Mouse (Mus musculus): Measurements from ENCODE around the gene Cdc42ep4. TPM values are rescaled to one million over a fixed set of nuclear protein-coding genes. Genes with fewer than 3 reads are reported as not detected.
A peak's percentile ranks its signal among the peaks of the same experiment; 100 is the strongest.

Gene Cdc42ep4
- polyA plus RNA-seq, 1 experiment: 32.4 TPM

DNA sequence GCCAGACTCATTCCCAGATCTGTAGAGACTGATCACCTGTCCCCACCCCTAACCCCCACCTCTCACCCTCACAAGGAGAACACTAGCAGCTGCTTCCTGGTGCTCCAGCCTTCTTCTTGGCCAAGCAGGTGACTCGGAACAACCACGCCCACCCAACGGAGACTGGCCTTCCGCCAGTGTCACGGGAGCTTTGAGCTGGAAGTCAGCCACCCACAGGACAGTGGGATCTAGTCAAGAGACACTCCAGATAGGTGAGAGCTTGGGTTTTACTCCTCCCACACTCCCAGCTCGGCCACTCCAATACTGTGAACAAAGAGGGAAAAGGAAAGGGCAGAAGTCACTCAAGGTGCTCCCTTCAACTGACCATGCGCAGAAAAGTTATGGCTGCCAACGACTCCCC is 12.5 kb downstream of the Cdc42ep4 start:
- peaks cover 7% of the 10 kb centered on the region for H3K4me1 ChIP-seq (ENCODE audit: control insufficient read depth, insufficient read depth, low read length)
- H3K27me3 ChIP-seq (ENCODE audit: control insufficient read depth, insufficient read depth, low read length, poor library complexity, severe bottlenecking): no peaks in the 10 kb centered on the region
- TF ChIP-seq EP300 (IDR thresholded peaks at IDR 0.05; ENCODE audit: insufficient read depth, low read depth, low read length) (peak; percentile 35; the same call in 1 of the 2 replicates), POLR2A (IDR thresholded peaks at IDR 0.05; ENCODE audit: insufficient read depth, low read length) (no peak)
- no peaks in the 10 kb centered on the region; the same call in 1 of the 2 replicates for H3K9me3 ChIP-seq (replicated peaks; ENCODE audit: control insufficient read depth, insufficient read depth, low read length, poor library complexity, severe bottlenecking)
- no peak overlapping the region for H3K4me3 ChIP-seq (ENCODE audit: low read depth, low read length)
- peaks cover 3% of the 10 kb centered on the region; the same call in 1 of the 2 replicates for H3K36me3 ChIP-seq (ENCODE audit: control insufficient read depth, insufficient read depth, low read length, poor library complexity, severe bottlenecking)
- H3K9ac ChIP-seq (ENCODE audit: low read depth, poor library complexity, severe bottlenecking): no peak overlapping the region
- H3K27ac ChIP-seq (ENCODE audit: insufficient read depth, low read length): no peak overlapping the region

DNA sequence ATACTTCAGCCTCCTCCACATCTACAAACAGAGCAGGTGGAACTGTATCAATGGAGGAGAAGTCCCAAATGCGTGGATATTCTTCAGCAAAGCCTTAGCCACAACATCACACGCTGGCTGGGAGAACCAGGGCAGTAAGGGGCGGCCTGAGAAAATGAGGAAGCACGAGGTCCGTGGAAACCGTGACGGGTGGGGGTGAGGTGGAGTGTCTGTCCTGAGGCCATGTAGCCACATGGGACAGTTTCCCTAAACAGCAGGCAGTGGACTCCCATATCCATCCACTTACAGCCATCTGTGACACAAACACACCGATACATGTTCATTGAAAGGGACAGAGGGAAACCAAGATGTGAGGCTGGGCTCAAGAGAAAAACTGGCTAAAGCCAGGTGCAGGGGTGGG is 13.8 kb downstream of the Cdc42ep4 start:
- Histone ChIP-seq H3K9me3 (replicated peaks; ENCODE audit: control insufficient read depth, insufficient read depth, low read length, poor library complexity, severe bottlenecking) (no peaks in the 10 kb centered on the region), H3K36me3 (ENCODE audit: control insufficient read depth, insufficient read depth, low read length, poor library complexity, severe bottlenecking) (no peaks in the 10 kb centered on the region; the same call in 1 of the 2 replicates), H3K27me3 (ENCODE audit: control insufficient read depth, insufficient read depth, low read length, poor library complexity, severe bottlenecking) (no peaks in the 10 kb centered on the region), H3K9ac (ENCODE audit: low read depth, poor library complexity, severe bottlenecking) (no peak overlapping the region), H3K27ac (ENCODE audit: insufficient read depth, low read length) (no peak overlapping the region), H3K4me1 (ENCODE audit: control insufficient read depth, insufficient read depth, low read length) (peaks cover 7% of the 10 kb centered on the region), H3K4me3 (ENCODE audit: low read depth, low read length) (no peak overlapping the region)
- TF ChIP-seq POLR2A (IDR thresholded peaks at IDR 0.05; ENCODE audit: insufficient read depth, low read length) (no peak), CTCF (IDR thresholded peaks at IDR 0.05; ENCODE audit: low read depth, low read length) (no peak), EP300 (IDR thresholded peaks at IDR 0.05; ENCODE audit: insufficient read depth, low read depth, low read length) (no peak)

DNA sequence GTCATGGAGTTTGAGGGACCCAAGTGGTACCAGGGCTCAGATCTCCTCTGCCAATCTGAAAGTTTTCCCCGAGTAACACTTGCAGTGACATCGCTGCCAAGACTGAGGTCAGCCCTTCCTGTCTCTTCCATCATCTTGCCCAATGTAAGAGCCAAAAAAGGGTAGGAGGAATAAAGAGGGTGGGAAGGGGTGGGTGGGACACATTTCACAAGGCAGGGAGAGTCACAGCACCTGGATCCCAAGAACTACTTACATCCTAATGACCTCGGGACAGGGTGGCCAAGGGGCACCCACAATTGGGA is 14.2 kb downstream of the Cdc42ep4 start:
- H3K36me3 ChIP-seq (ENCODE audit: control insufficient read depth, insufficient read depth, low read length, poor library complexity, severe bottlenecking): no peaks in the 10 kb centered on the region; the same call in 1 of the 2 replicates
- H3K9ac ChIP-seq (ENCODE audit: low read depth, poor library complexity, severe bottlenecking): no peak overlapping the region
- TF ChIP-seq CTCF (IDR thresholded peaks at IDR 0.05; ENCODE audit: low read depth, low read length) (no peak), EP300 (IDR thresholded peaks at IDR 0.05; ENCODE audit: insufficient read depth, low read depth, low read length) (no peak), POLR2A (IDR thresholded peaks at IDR 0.05; ENCODE audit: insufficient read depth, low read length) (no peak)
- H3K4me3 ChIP-seq (ENCODE audit: low read depth, low read length): no peak overlapping the region
- H3K4me1 ChIP-seq (ENCODE audit: control insufficient read depth, insufficient read depth, low read length): peaks cover 7% of the 10 kb centered on the region
- H3K27ac ChIP-seq (ENCODE audit: insufficient read depth, low read length): no peak overlapping the region
- H3K27me3 ChIP-seq (ENCODE audit: control insufficient read depth, insufficient read depth, low read length, poor library complexity, severe bottlenecking): no peaks in the 10 kb centered on the region
- H3K9me3 ChIP-seq (replicated peaks; ENCODE audit: control insufficient read depth, insufficient read depth, low read length, poor library complexity, severe bottlenecking): no peaks in the 10 kb centered on the region

DNA sequence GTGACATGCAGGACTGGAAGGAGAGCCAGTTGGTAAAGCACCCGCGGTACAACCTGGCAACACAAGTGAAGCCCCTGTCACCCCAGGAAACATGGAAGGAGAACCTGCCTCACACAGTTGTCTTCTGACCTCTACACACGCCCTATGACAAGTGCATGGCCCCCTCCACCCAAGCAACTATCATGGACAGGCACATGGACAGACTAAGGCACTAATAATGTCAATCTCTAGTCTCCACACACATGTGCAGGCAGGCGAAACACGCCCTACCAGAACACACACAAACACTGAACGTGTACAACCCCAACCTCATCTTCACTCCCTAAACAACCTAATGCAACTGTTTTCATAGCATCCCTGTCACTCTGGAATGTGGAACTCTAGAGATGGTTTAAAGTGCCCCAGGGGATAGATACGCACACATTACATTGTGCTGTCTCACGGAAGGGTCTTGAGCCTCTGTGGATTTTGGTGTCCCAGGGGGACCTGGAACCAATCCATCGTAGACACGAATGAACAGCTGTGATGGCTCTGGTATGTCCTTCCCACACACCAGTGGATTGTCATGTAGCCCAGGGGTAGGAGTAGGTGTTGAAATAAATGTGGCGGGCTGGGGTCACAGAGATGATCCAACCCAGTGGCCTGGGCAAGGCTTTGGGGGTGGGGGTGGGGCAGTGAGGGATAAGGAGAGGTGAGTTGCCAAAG is 14.7 kb downstream of the Cdc42ep4 start:
- Histone ChIP-seq H3K9me3 (replicated peaks; ENCODE audit: control insufficient read depth, insufficient read depth, low read length, poor library complexity, severe bottlenecking) (no peaks in the 10 kb centered on the region), H3K27ac (ENCODE audit: insufficient read depth, low read length) (no peak overlapping the region), H3K36me3 (ENCODE audit: control insufficient read depth, insufficient read depth, low read length, poor library complexity, severe bottlenecking) (no peaks in the 10 kb centered on the region; the same call in 1 of the 2 replicates), H3K27me3 (ENCODE audit: control insufficient read depth, insufficient read depth, low read length, poor library complexity, severe bottlenecking) (no peaks in the 10 kb centered on the region), H3K4me1 (ENCODE audit: control insufficient read depth, insufficient read depth, low read length) (peaks cover 5% of the 10 kb centered on the region), H3K9ac (ENCODE audit: low read depth, poor library complexity, severe bottlenecking) (no peak overlapping the region), H3K4me3 (ENCODE audit: low read depth, low read length) (no peak overlapping the region)
- no peak for TF ChIP-seq EP300 (IDR thresholded peaks at IDR 0.05; ENCODE audit: insufficient read depth, low read depth, low read length)
- no peak for TF ChIP-seq POLR2A (IDR thresholded peaks at IDR 0.05; ENCODE audit: insufficient read depth, low read length)
- no peak for TF ChIP-seq CTCF (IDR thresholded peaks at IDR 0.05; ENCODE audit: low read depth, low read length)

DNA sequence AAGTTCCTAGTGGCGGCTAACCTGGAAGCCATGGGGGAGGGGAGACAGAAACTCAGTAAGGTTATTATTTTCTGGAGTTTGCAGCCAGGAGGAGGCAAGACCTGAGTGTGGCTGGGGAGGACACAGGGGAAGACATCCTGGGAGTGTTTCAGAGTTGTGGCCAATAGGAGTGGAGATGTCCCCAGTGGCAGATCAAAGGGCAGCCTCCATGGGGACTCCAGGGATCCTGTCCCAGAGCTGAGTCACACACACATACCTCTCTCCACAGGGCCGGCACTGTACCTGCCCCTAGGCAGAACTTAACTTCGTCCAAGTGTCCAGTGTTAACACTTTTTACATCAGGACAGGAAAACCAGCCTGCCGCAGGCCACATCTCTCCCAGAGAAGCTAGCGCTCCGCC is 16.5 kb downstream of the Cdc42ep4 start:
- no peak for TF ChIP-seq CTCF (IDR thresholded peaks at IDR 0.05; ENCODE audit: low read depth, low read length)
- TF ChIP-seq EP300 (IDR thresholded peaks at IDR 0.05; ENCODE audit: insufficient read depth, low read depth, low read length): no peak
- TF ChIP-seq POLR2A (IDR thresholded peaks at IDR 0.05; ENCODE audit: insufficient read depth, low read length): no peak
- Histone ChIP-seq H3K4me1 (ENCODE audit: control insufficient read depth, insufficient read depth, low read length) (peaks cover 5% of the 10 kb centered on the region), H3K27ac (ENCODE audit: insufficient read depth, low read length) (no peak overlapping the region), H3K36me3 (ENCODE audit: control insufficient read depth, insufficient read depth, low read length, poor library complexity, severe bottlenecking) (no peaks in the 10 kb centered on the region; the same call in 1 of the 2 replicates), H3K9me3 (replicated peaks; ENCODE audit: control insufficient read depth, insufficient read depth, low read length, poor library complexity, severe bottlenecking) (no peaks in the 10 kb centered on the region), H3K9ac (ENCODE audit: low read depth, poor library complexity, severe bottlenecking) (no peak overlapping the region), H3K4me3 (ENCODE audit: low read depth, low read length) (no peak overlapping the region), H3K27me3 (ENCODE audit: control insufficient read depth, insufficient read depth, low read length, poor library complexity, severe bottlenecking) (no peaks in the 10 kb centered on the region)

DNA sequence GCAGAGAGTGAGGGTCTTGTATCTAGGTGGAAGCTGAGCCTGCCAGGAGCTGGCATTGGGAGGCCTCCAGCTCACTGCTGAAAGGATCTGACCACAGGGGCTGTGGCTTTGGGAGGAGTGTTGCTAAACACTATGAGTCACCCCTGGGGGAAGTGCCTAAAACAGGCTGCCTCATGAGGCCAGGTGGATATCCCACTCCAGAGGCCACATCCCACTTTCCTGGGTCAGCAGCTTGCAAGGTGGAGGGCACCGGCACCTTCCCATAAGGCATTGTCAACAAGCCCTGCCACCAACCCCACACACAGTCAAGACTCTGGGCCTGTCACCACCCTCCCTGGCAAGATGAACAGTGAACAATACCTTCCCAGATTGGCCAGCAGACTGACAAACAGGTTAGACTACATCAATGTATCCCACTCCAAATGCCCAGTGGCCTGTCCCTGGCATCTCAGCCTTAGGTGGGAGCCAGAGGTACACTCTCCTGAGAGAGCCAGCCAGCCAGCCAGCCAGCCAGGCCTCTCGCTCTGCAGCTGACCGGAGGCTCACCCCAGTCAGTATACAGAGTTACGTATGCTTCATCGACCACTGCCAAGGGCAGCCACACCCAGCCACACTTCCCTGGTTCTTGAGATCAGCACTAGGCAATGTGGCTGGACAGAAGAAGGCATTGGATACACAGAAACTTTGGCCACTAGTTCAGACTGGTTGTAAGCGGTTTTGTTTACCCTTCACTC is 17.9 kb downstream of the Cdc42ep4 start:
- no peaks in the 10 kb centered on the region for H3K27me3 ChIP-seq (ENCODE audit: control insufficient read depth, insufficient read depth, low read length, poor library complexity, severe bottlenecking)
- H3K36me3 ChIP-seq (ENCODE audit: control insufficient read depth, insufficient read depth, low read length, poor library complexity, severe bottlenecking): peaks cover 7% of the 10 kb centered on the region
- H3K9ac ChIP-seq (ENCODE audit: low read depth, poor library complexity, severe bottlenecking): no peak overlapping the region
- peaks cover 6% of the 10 kb centered on the region for H3K4me1 ChIP-seq (ENCODE audit: control insufficient read depth, insufficient read depth, low read length)
- H3K4me3 ChIP-seq (ENCODE audit: low read depth, low read length): no peak overlapping the region
- no peak overlapping the region for H3K27ac ChIP-seq (ENCODE audit: insufficient read depth, low read length)
- H3K9me3 ChIP-seq (replicated peaks; ENCODE audit: control insufficient read depth, insufficient read depth, low read length, poor library complexity, severe bottlenecking): no peaks in the 10 kb centered on the region
- TF ChIP-seq CTCF (IDR thresholded peaks at IDR 0.05; ENCODE audit: low read depth, low read length) (no peak), POLR2A (IDR thresholded peaks at IDR 0.05; ENCODE audit: insufficient read depth, low read length) (no peak)

Data from ES-Bruce4 (cell line).